Mouse (Mus musculus) embryonic facial prominence, embryonic 14.5 days (tissue): ENCODE data around the gene Greb1. TPM values are rescaled to one million over a fixed set of nuclear protein-coding genes. Genes with fewer than 3 reads are reported as not detected.
A peak's percentile ranks its signal among the peaks of the same experiment; 100 is the strongest.

Source experiments
- ATAC-seq: fragments of 200-750 bp; cut with Nextera tagmentation; 2 replicates; pipeline ENCODE4 v1.8.0; 2017; ENCODE audit warnings: low read depth, moderate number of reproducible peaks, moderate TSS enrichment
- DNase-seq: peaks from one replicate; pipeline ENCODE4 v3.0.0-alpha.2; 2015; ENCODE audit warnings: low spot score
- H3K27ac ChIP-seq: fragments of 300-500 bp; sonication (generic); replicated peaks from 2 replicates; pipeline ENCODE4 v1.5.1; 2014; ENCODE audit warnings: low read depth, mild to moderate bottlenecking, low read length, moderate library complexity
- H3K27me3 ChIP-seq: fragments of 300-500 bp; sonication (generic); replicated peaks from 2 replicates; pipeline ENCODE4 v1.6.1; 2014; ENCODE audit warnings: low read length; ENCODE audit not compliant: control insufficient read depth, insufficient read depth
- H3K36me3 ChIP-seq: fragments of 300-500 bp; sonication (generic); 2 replicates; pipeline ENCODE4 v1.6.1; 2014; ENCODE audit warnings: low read length, mixed read lengths; ENCODE audit not compliant: control insufficient read depth, insufficient read depth
- H3K4me1 ChIP-seq: fragments of 300-500 bp; sonication (generic); 2 replicates; pipeline ENCODE4 v1.6.1; 2014; ENCODE audit warnings: antibody characterized with exemption, low read length; ENCODE audit not compliant: control insufficient read depth, insufficient read depth
- H3K4me2 ChIP-seq: fragments of 300-500 bp; sonication (generic); 2 replicates; pipeline ENCODE4 v1.6.1; 2014; ENCODE audit warnings: low read depth, mild to moderate bottlenecking, low read length, moderate library complexity, mixed read lengths
- H3K4me3 ChIP-seq: fragments of 300-500 bp; sonication (generic); 2 replicates; pipeline ENCODE4 v1.5.1; 2014; ENCODE audit warnings: low read depth, mild to moderate bottlenecking, low read length
- H3K9ac ChIP-seq: fragments of 300-500 bp; sonication (generic); 2 replicates; pipeline ENCODE4 v1.6.1; 2014; ENCODE audit warnings: low read depth, mild to moderate bottlenecking, low read length, moderate library complexity, mixed read lengths
- H3K9me3 ChIP-seq: fragments of 300-500 bp; sonication (generic); 2 replicates; pipeline ENCODE4 v1.6.1; 2016; ENCODE audit warnings: low read length; ENCODE audit not compliant: control insufficient read depth
- WGBS: fragments of 180-500 bp; shearing (Covaris S2); extraction: QIAGEN DNeasy Blood & Tissue Kit; methylation state at CpG from one replicate; pipeline ENCODE4 v1.1.7; 2014; 5-methylcytosine and 5-hydroxymethylcytosine counted together
- polyA plus RNA-seq: library from polyadenylated mRNA; unstranded; fragments of >200 nt; fragmentation: Nextera tagmentation; extraction: Ambion mirVana; gene quantifications from 2 replicates; pipeline ENCODE4 v1.2.1, GENCODE M21; 2014

Greb1 gene
- polyA plus RNA-seq, 1 experiment from 2014 or later: 1.3 TPM

DNA sequence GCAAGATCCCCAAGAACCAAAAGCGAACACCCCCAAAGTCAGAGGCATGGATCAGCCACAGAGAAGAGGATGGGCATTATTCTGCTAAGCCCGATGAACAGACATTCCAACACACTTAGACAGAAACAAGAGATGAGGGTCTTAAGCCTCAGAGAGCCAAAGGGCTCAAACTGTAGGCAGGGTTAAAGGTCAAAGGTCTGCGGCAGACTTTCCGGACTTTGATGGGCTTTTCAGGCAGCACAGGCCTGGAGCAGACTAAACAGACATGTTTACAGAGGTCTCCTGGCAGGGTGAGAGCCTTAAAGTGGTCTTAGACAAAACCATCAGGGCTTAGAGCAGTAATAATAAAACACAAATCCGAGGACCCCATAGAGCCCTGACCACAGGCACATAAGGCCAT, 63.4 kb downstream of the Greb1 start:
- no peak for ATAC-seq
- Histone ChIP-seq H3K27ac (no peak overlapping the region), H3K36me3 (no peaks in the 10 kb centered on the region), H3K4me1 (no peaks in the 10 kb centered on the region), H3K9ac (no peak overlapping the region), H3K9me3 (no peaks in the 10 kb centered on the region), H3K4me2 (no peak overlapping the region), H3K4me3 (no peak overlapping the region), H3K27me3 (no peaks in the 10 kb centered on the region)
- 26% methylated on average over 5 of the region's 5 CpGs for WGBS
- no peak for DNase-seq

DNA sequence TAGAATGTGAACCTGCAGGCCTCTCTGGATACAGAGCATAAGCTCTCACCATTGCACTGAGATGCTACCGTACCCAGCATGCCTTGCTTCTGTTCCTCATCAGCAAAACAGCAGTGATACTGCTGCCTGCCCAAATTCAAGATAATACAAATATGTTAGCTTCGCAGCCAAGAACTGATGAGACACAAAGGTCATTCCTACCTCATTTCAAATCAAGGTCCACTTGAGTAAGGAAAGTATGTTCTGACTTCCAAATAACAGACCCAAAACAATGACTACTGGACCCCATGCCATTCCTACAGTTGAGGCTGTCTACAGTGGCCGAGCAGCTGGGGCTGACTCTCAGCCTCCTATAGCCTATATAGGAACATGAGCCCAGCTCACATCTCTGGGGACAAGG, 66.0 kb downstream of the Greb1 start:
- no peak for ATAC-seq
- Histone ChIP-seq H3K4me3 (no peak overlapping the region), H3K4me2 (no peak overlapping the region), H3K9me3 (no peaks in the 10 kb centered on the region), H3K27ac (no peak overlapping the region), H3K36me3 (no peaks in the 10 kb centered on the region), H3K4me1 (peaks cover 4% of the 10 kb centered on the region; the same call in 1 of the 2 replicates), H3K27me3 (no peaks in the 10 kb centered on the region), H3K9ac (no peak overlapping the region)
- no peak for DNase-seq
- 80% methylated on average over 3 of the region's 3 CpGs for WGBS

DNA sequence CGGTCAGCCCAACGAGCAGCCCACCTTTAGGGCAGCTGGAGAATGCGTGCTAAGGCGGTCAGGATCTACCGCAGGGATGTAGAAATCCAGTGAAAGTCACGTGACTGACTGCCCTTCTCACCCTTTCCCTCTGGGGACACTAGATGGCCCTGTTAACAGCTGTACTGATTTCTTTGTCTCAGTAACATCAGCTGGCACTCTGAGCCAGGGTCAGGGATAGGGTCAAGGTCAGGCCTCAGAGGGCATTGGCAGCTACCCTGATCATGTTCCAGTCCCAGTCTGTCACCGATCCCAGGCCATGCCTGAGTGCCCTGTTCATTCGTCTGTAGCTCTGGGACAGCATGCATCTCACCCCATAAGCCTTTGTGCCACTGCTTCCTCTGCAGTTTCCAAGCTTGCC, 66.7 kb downstream of the Greb1 start:
- Histone ChIP-seq H3K9ac (no peak overlapping the region), H3K4me2 (no peak overlapping the region), H3K4me3 (no peak overlapping the region), H3K4me1 (peaks cover 4% of the 10 kb centered on the region; the same call in 1 of the 2 replicates), H3K27me3 (no peaks in the 10 kb centered on the region), H3K9me3 (no peaks in the 10 kb centered on the region), H3K36me3 (no peaks in the 10 kb centered on the region), H3K27ac (no peak overlapping the region)
- ATAC-seq (no peak), DNase-seq (no peak)
- 34% methylated on average over 8 of the region's 8 CpGs for WGBS

- Histone ChIP-seq H3K4me2 (no peak overlapping the region), H3K4me1 (peaks cover 4% of the 10 kb centered on the region; the same call in 1 of the 2 replicates), H3K9ac (no peak overlapping the region), H3K27ac (no peak overlapping the region), H3K27me3 (no peaks in the 10 kb centered on the region), H3K4me3 (no peak overlapping the region), H3K9me3 (no peaks in the 10 kb centered on the region), H3K36me3 (no peaks in the 10 kb centered on the region)
- ATAC-seq (peak; percentile 60), DNase-seq (peak; percentile 72)
- WGBS: 39% methylated on average over 9 of the region's 11 CpGs
Measured at GRCm38 (mm10) chr12:16731121-16731741, 69.5 kb downstream of the Greb1 start.

DNA sequence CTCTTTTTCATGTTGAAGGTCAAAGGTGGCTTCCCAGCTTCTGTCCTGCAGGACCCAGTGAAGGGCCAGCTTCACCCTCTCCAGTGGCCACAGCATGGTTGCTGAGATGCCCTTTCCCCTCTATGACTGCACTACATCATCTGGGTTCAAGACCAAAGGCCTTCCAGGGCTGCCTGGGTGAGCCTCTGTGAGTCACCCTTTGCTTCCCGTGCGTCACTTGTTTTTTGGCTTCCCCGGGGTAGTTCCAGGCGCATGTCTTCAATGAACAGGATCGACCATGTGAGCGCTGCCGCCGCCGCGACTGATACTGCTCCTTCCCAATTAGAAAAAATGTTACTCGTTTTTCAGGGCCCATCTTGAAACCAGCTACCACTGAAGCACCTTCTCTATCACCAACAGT, 70.5 kb downstream of the Greb1 start:
- H3K4me2 ChIP-seq: no peak overlapping the region
- peaks cover 4% of the 10 kb centered on the region; the same call in 1 of the 2 replicates for H3K4me1 ChIP-seq
- ATAC-seq: no peak
- DNase-seq: no peak
- no peak overlapping the region for H3K9ac ChIP-seq
- H3K36me3 ChIP-seq: no peaks in the 10 kb centered on the region
- H3K9me3 ChIP-seq: no peaks in the 10 kb centered on the region
- no peak overlapping the region for H3K27ac ChIP-seq
- H3K4me3 ChIP-seq: no peak overlapping the region
- WGBS: 90% methylated on average over 11 of the region's 11 CpGs
- H3K27me3 ChIP-seq: no peaks in the 10 kb centered on the region

- no peaks in the 10 kb centered on the region for H3K27me3 ChIP-seq
- WGBS: 82% methylated on average over 5 of the region's 5 CpGs
- no peaks in the 10 kb centered on the region for H3K36me3 ChIP-seq
- H3K27ac ChIP-seq: no peak overlapping the region
- H3K9ac ChIP-seq: no peak overlapping the region
- DNase-seq (no peak), ATAC-seq (no peak)
- H3K4me2 ChIP-seq: no peak overlapping the region
- peaks cover 7% of the 10 kb centered on the region; the same call in 1 of the 2 replicates for H3K4me1 ChIP-seq
- no peak overlapping the region for H3K4me3 ChIP-seq
- no peaks in the 10 kb centered on the region for H3K9me3 ChIP-seq
Measured at GRCm38 (mm10) chr12:16728221-16728620, 72.5 kb downstream of the Greb1 start.

DNA sequence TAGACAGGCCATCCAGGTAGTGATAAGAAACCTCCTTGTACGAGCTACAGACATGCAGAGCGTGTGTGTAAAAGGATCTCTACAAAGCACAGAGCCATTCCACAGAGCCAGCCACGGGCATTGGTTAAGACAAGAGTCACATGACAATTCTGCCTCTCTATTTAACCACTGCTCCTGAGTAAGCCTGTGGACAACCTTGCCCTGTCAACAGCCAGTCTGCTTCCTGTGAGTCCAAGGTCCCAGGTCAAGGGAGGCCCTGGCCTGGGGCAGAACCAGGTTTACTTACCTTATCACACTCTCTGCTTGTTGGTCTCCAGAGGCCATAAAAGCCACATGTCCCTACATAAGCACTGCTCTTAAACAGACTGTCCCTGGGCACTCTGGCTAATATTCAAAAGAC, 74.5 kb downstream of the Greb1 start:
- no peak for DNase-seq

DNA sequence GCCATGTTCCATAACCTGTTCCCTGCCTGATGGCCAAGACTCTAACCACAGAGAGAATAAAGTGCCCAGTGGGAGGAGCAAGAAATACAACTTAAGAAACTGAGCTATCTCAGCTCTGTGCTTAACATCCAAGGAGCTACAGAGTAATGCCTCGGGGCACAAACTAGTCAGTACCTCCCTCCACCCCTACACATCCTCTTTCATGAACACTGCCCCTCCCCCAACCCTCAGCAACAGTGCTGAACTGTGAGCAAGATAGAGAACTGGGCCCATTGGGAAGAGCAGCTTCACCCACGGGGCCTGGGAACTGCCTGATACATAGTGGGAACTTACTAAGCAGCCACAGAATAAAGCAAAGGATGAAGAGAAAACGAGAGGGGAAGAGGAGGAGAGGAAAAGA, 77.1 kb downstream of the Greb1 start:
- Histone ChIP-seq H3K4me1 (peaks cover 4% of the 10 kb centered on the region; the same call in 1 of the 2 replicates), H3K9ac (no peak overlapping the region), H3K4me2 (no peak overlapping the region), H3K4me3 (no peak overlapping the region), H3K27me3 (no peaks in the 10 kb centered on the region), H3K9me3 (no peaks in the 10 kb centered on the region), H3K36me3 (no peaks in the 10 kb centered on the region), H3K27ac (no peak overlapping the region)
- peak; percentile 29 for DNase-seq
- WGBS: 33% methylated on average over 3 of the region's 3 CpGs
- ATAC-seq: no peak

More for the DNA sequence above, 74.5 kb downstream of the Greb1 start:
- Histone ChIP-seq H3K4me1 (peaks cover 7% of the 10 kb centered on the region; the same call in 1 of the 2 replicates), H3K27ac (no peak overlapping the region), H3K9me3 (no peaks in the 10 kb centered on the region), H3K27me3 (no peaks in the 10 kb centered on the region), H3K9ac (no peak overlapping the region), H3K4me3 (no peak overlapping the region), H3K36me3 (no peaks in the 10 kb centered on the region), H3K4me2 (no peak overlapping the region)
- WGBS: 63% methylated on average over 3 of the region's 3 CpGs
- ATAC-seq: no peak

GRCm38 (mm10) chr12:16718660-16719315, 81.9 kb downstream of the Greb1 start:
- no peaks in the 10 kb centered on the region for H3K9me3 ChIP-seq
- peak; percentile 86 for DNase-seq
- WGBS: 37% methylated on average over 8 of the region's 8 CpGs
- H3K36me3 ChIP-seq: no peaks in the 10 kb centered on the region
- H3K4me2 ChIP-seq: no peak overlapping the region
- peak; percentile 80; the same call in 1 of the 2 replicates for ATAC-seq
- no peak overlapping the region for H3K4me3 ChIP-seq
- H3K27ac ChIP-seq: no peak overlapping the region
- no peaks in the 10 kb centered on the region for H3K27me3 ChIP-seq
- H3K9ac ChIP-seq: no peak overlapping the region
- peaks cover 4% of the 10 kb centered on the region; the same call in 1 of the 2 replicates for H3K4me1 ChIP-seq
